Mouse (Mus musculus) bone marrow macrophage, adult 2 months (primary cell): ENCODE measurements around the gene Slc38a8.

Experiments
- CTCF ChIP-seq: IDR thresholded peaks from 2 replicates; pipeline ENCODE4 v1.5.1; 2012; ENCODE audit warnings: low read depth, mild to moderate bottlenecking, low read length, moderate library complexity
- POLR2A ChIP-seq: IDR thresholded peaks from 2 replicates; pipeline ENCODE4 v1.6.1; 2012; ENCODE audit warnings: mild to moderate bottlenecking, low read depth, low read length, borderline replicate concordance

GRCm38 (mm10) chr8:119459724-119460123 lies 41.8 kb downstream of the Slc38a8 start:
- TF ChIP-seq POLR2A (no peak), CTCF (no peak)
